Mouse (Mus musculus): Measurements from ENCODE around the gene Cfdp1.
"Not testable (repeated sequence)": the region's sequence is repeated elsewhere in the genome, so short reads cannot be mapped to it uniquely, and the experiment has no call there.

The Cfdp1 gene

GRCm38 (mm10) chr8:111863280-111863679 lies 9.2 kb upstream of the Cfdp1 start:
- DNase-seq (ENCODE audit: low spot score in 2 of 2): no peak

- DNase-seq (ENCODE audit: low spot score in 2 of 2): no peak
Measured at GRCm38 (mm10) chr8:111855977-111856376, 1.9 kb upstream of the Cfdp1 start.

- DNase-seq (ENCODE audit: low spot score in 2 of 2): not testable (repeated sequence)
Measured at GRCm38 (mm10) chr8:111853219-111853618, 872 bp downstream of the Cfdp1 start.

GRCm38 (mm10) chr8:111846746-111847145 lies 7.3 kb downstream of the Cfdp1 start:
- DNase-seq (ENCODE audit: low spot score in 2 of 2): no peak

GRCm38 (mm10) chr8:111835540-111835939 lies 18.6 kb downstream of the Cfdp1 start:
- DNase-seq (ENCODE audit: low spot score in 2 of 2): no peak

DNA sequence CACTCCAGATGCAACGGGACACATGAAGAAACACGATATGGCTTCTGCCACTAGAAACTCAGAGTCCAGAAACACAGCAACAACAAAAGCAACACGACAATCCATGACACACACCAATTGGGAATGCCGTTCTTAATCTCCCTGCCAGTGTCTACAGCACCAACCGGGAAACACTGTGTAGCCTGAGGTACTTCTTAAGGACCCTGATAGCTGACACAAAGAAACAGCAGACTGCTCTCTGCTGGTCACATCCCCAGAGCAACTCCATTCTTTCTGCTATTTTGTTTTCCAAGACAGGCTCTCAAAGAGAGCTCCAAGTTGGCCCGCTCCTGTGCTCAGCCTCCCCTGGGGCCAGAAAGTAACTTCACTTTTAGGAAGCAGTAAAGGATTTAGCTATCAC lies 20.1 kb downstream of the Cfdp1 start:
- no peak for DNase-seq (ENCODE audit: low spot score in 2 of 2)

GRCm38 (mm10) chr8:111832983-111833382 lies 21.1 kb downstream of the Cfdp1 start:
- no peak for DNase-seq (ENCODE audit: low spot score in 2 of 2)

GRCm38 (mm10) chr8:111831996-111832395 lies 22.1 kb downstream of the Cfdp1 start:
- DNase-seq (ENCODE audit: low spot score in 2 of 2): no peak

- DNase-seq (ENCODE audit: low spot score in 2 of 2): no peak
Measured at GRCm38 (mm10) chr8:111828595-111828994, 25.5 kb downstream of the Cfdp1 start.

DNA sequence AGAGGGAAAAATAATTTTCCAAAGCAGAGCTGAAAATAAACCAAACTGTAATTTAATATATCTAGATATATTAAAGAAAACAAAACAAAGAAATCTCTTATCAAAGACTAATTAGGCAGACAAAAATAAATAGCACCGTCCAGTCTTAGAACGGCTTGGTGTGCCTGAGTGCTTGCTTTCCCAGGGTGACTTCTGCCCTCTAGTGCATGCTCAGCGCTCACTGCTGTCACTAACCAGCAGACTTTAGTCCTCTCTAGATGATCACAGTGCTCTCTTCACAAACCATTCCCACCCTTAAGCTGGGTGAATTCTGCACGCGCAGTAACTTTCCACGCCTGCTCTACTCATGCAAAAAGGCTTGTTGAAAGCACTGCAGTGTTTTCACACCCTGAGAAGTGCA lies 28.9 kb downstream of the Cfdp1 start:
- DNase-seq (ENCODE audit: low spot score in 2 of 2): no peak

GRCm38 (mm10) chr8:111824334-111824733 lies 29.8 kb downstream of the Cfdp1 start:
- no peak for DNase-seq (ENCODE audit: low spot score in 2 of 2)

GRCm38 (mm10) chr8:111821199-111821598 lies 32.9 kb downstream of the Cfdp1 start:
- peak; percentile 11 to 29 for DNase-seq (ENCODE audit: low spot score in 2 of 2)

DNA sequence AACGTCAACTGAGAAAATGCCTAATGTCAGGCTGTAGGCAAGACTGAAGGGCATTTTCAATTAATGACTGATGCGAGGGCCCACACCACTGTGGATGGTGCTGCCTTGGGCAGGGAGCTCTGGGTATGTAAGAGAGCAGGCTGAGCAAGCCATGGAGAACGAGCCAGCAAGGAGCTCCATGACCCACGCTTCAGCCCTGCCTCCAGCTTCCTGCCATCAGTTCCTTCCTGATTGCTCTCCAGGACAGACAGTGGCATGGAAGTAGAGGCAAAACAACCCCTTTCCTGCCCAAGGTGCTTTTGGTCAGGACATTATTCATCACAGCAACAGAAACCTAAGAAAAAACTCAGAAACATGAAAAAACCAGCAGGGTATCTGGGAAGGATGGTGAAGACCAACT lies 33.4 kb downstream of the Cfdp1 start:
- DNase-seq (ENCODE audit: low spot score in 2 of 2): no peak

GRCm38 (mm10) chr8:111820018-111820417 lies 34.1 kb downstream of the Cfdp1 start:
- no peak for DNase-seq (ENCODE audit: low spot score in 2 of 2)

GRCm38 (mm10) chr8:111818556-111818955 lies 35.5 kb downstream of the Cfdp1 start:
- DNase-seq (ENCODE audit: low spot score in 2 of 2): no peak

DNA sequence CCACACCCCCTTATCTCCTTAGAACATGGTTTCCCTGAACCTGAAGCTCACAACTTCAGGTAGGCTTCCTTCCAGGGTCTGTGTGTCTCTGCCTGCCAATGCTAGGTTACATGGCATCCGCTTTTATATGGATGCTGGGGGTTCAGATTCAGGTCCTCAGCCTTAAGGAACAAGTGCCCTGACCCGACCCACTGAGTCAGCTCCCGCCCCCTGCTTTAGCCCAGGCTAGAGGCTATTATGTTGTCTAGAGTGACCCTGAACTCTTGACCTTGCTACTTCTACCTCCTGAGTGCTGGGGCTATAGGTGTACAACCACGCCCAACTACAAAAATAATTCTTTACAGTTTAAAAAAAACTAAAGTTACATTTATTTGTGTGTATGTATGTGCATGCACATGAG lies 39.0 kb downstream of the Cfdp1 start:
- DNase-seq (ENCODE audit: low spot score in 2 of 2): no peak

- no peak for DNase-seq (ENCODE audit: low spot score in 2 of 2)
Measured at GRCm38 (mm10) chr8:111813818-111814217, 40.3 kb downstream of the Cfdp1 start.

GRCm38 (mm10) chr8:111812835-111813234 lies 41.3 kb downstream of the Cfdp1 start:
- DNase-seq (ENCODE audit: low spot score in 2 of 2): no peak

GRCm38 (mm10) chr8:111810656-111811336 lies 43.3 kb downstream of the Cfdp1 start:
- DNase-seq (ENCODE audit: low spot score in 2 of 2): no peak

DNA sequence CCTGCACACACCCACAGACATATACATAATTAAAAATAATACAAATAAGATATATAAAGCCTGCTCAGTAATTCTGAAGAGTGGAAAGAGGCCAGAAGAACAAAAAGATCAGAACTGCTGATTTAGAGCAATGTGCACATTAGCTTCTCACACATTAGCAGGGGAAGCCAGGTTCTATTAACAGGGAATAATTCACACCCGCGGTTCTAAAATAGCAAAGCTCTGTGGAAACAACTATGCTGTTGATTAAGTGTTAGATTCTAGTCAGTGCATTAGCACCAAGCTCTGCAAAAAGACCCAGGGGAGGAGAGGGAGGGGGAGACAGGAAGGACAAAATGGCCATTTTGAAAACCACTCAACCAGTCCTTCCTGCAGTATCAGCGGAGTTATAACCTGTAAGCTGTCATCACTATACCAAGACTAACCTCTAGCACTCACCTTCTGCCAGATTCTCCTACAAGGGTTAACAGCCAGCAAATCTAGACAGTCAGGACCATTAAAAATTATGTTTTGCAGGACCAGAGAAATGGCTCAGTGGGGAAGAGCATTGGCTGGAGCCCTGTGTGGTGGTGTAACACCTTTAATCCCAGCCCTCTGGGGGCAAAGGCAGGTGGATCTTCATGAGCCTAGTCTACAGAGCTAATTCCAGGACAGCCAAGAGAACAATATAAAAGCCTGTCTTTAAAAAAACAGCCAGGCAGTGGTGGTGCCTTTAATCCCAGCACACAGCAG lies 45.0 kb downstream of the Cfdp1 start:
- no peak for DNase-seq (ENCODE audit: low spot score in 2 of 2)

- no peak for DNase-seq (ENCODE audit: low spot score in 2 of 2)
Measured at GRCm38 (mm10) chr8:111808006-111808405, 46.1 kb downstream of the Cfdp1 start.

GRCm38 (mm10) chr8:111803362-111803761 lies 50.7 kb downstream of the Cfdp1 start:
- no peak for DNase-seq (ENCODE audit: low spot score in 2 of 2)

DNA sequence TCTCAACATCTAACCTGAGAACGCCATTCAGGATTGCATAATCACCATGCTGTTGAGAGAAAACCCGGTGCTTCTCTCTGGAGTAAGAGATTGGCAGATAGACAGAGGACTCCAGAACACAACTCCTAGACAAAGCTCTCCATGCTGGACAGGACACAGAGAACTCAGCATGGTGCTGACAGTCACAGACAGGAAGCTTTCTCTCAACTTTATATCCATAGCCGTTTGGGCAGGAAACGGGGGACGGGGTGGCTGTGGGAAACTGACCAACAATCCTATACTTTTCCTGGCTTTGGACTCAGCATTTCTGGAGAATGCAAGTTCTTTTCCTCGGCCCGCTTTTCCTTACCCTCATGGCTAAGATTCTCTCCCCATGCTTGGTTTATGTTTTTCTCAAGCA lies 51.8 kb downstream of the Cfdp1 start:
- DNase-seq (ENCODE audit: low spot score in 2 of 2): no peak

Measured in spleen, postnatal 14 days (tissue).